Mouse (Mus musculus): ENCODE measurements around the gene Ces2h. TPM values are rescaled to one million over a fixed set of nuclear protein-coding genes. Genes with fewer than 3 reads are reported as not detected.

Ces2h gene
- polyA plus RNA-seq (2016; fragmentation: Nextera tagmentation; extraction: Ambion mirVana) = not detected in 2 replicates

DNA sequence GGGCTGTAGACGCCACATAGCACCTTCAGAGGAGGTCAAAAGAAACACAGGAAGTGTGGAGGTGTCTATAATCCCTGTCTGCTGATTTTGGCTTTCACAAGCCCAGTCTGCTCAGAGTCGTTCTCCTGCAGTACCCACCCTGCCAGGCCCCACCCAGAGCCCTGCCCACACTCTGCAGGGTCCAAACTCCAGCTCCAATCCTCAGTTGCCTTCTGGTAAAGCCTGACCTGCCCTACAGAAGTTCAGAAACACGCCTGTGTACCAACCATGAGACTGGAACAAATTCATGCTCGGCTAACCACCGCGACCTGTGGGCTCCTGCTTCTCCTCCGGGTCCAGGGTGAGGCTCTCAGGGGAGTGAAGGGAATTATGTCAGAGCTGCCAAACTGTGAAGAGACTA is at the start of gene Ces2h:
TSS of gene Ces2h (plus strand) at position 268 of the 400 bp plus-strand sequence.
- H3K4me3 ChIP-seq = no peak within 1 kb of the TSS
- H3K27ac ChIP-seq = no peak within 1 kb of the TSS
- no peaks in the 10 kb centered on the region for H3K36me3 ChIP-seq
- no peaks in the 10 kb centered on the region for H3K27me3 ChIP-seq (ENCODE audit: low read depth, poor library complexity, severe bottlenecking)
- 88% methylated on average over 7 of the region's 7 CpGs for WGBS
- H3K4me1 ChIP-seq = no peaks in the 10 kb centered on the region
- DNase-seq (ENCODE audit: low spot score) = no peak
- no peaks in the 10 kb centered on the region for H3K9me3 ChIP-seq (replicated peaks)

DNA sequence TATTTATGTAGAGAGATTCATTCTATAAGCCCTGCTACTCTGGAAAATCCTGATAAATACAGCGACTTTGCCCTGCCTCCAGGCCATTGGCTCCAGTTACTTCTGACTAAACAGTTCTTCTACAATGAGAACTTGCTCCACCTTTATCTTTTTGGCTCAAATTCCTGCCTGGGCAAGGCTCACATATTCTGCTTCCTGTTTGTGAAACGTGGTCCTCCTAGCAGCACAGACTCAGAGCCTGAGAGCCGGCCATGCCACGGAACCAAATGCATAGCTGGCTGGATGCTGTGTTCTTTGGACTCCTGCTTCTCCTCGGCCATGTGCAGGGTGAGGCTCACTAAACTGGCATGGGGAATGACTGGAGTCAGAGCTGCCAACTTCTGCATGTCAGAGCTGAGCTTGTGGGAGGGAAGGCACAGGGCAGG is 39.1 kb upstream of the Ces2h start, which contains the start of gene Ces2g:
TSS of gene Ces2g (plus strand) at position 182 of the 425 bp plus-strand sequence.
- Histone ChIP-seq H3K27ac (no peak within 1 kb of the TSS), H3K4me1 (no peaks in the 10 kb centered on the region), H3K4me3 (no peak within 1 kb of the TSS), H3K9me3 (replicated peaks) (no peaks in the 10 kb centered on the region), H3K27me3 (ENCODE audit: low read depth, poor library complexity, severe bottlenecking) (no peaks in the 10 kb centered on the region), H3K36me3 (no peaks in the 10 kb centered on the region)
- 75% methylated on average over 5 of the region's 5 CpGs for WGBS
- no peak for DNase-seq (ENCODE audit: low spot score)

DNA sequence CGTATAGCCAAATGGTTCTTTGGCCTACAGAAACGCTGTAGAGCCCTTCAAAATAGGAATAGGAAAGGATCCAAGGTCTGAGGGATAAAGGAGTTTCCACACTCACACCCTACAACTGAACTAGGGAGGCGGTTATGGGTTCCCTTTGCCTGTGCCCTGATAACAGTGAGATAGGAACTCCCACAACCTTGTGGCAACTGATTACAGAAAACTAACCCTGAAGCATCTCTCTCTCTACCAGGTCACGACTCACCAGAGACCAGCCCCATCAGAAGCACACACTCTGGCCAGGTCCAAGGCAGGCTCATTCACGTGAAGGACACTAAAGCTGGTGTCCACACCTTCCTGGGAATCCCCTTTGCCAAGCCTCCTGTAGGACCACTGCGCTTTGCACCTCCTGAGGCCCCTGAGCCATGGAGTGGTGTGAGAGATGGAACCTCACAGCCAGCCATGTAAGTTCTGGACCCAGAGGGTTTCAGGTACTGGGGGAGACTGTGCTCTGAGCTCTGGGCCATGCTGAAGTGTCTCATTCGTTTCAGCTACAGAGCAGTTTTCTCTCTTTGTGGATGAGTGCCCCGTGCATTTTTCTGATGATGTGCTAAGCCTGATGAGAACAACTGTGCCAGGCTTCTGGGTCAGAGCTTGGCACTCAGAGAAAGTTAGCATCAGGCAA is 38.3 kb upstream of the Ces2h start:
- DNase-seq (ENCODE audit: low spot score) = no peak
- Histone ChIP-seq H3K27ac (no peak overlapping the region), H3K4me1 (no peaks in the 10 kb centered on the region), H3K9me3 (replicated peaks) (no peaks in the 10 kb centered on the region), H3K4me3 (no peak overlapping the region), H3K36me3 (no peaks in the 10 kb centered on the region), H3K27me3 (ENCODE audit: low read depth, poor library complexity, severe bottlenecking) (no peaks in the 10 kb centered on the region)
- 81% methylated on average over 8 of the region's 8 CpGs for WGBS

DNA sequence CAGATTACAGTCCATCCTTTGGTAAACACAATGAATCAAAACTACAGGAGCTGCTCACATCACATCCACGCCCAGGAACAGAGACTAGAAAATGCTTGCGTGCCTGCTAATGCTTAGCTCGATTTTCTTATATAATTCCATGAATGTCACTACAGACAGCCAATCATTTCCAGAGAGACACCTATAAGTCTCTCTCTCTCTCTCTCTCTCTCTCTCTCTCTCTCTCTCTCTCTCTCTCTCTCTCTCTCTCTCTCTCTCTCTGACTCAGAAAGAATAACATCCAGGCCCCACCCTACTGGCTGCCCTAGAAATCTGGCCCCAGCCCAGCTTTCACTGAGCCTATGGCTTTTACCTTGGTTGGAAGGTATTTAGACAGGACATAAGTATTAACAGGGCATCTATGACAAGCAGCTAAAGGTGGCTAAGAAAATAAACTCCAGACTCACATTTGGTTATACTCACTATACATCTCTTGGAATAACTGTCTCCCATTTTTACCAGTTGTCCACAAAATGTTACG is 37.2 kb upstream of the Ces2h start:
- no peaks in the 10 kb centered on the region for H3K27me3 ChIP-seq (ENCODE audit: low read depth, poor library complexity, severe bottlenecking)
- no peak overlapping the region for H3K27ac ChIP-seq
- H3K36me3 ChIP-seq = no peaks in the 10 kb centered on the region
- H3K4me1 ChIP-seq = no peaks in the 10 kb centered on the region
- H3K4me3 ChIP-seq = no peak overlapping the region
- WGBS = 87% methylated on average over 4 of the region's 4 CpGs
- no peaks in the 10 kb centered on the region for H3K9me3 ChIP-seq (replicated peaks)
- DNase-seq (ENCODE audit: low spot score) = no peak

DNA sequence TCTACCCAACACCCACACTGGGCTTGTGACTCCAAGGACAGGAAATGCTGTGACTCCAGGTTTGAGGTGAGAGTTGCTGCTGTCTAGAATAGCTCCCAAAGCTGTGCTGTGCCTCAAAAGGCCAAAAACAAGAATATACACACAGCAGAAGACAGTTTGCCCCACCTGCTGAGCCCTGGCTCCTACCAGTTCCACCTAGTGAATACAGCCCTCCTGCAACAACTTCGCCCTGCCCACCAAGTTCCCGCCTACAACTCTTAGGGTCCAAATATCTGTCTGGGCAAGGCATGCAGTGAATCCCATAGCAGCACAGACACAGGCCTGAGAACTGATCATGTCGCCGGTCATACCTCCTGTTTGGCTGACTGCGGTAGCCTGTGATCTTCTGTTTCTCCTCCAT is 16.5 kb upstream of the Ces2h start:
- WGBS = 89% methylated on average over 5 of the region's 5 CpGs
- no peak for DNase-seq (ENCODE audit: low spot score)

DNA sequence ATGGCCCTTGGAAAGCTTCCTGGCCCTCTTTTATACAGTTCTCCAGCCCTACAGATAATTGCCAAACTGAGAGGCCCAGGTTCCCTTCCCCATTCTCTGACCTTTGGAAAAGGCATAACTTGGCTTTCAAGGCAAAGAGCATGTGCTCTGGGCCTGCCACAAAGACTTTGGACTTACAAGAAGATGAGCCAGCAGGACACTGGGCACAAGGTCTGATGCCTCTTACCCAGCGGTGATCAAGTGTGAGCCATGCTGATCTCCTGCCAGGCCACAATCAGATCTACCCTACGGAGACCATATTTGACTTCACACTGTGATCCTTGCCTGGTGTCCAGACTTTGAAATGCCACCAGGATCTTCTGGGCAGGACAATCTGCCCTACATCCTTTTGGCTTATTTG is 15.7 kb upstream of the Ces2h start:
- Histone ChIP-seq H3K36me3 (no peaks in the 10 kb centered on the region), H3K4me1 (no peaks in the 10 kb centered on the region), H3K27ac (no peak overlapping the region), H3K27me3 (ENCODE audit: low read depth, poor library complexity, severe bottlenecking) (no peaks in the 10 kb centered on the region), H3K9me3 (replicated peaks) (0 out of 2 replicates have a peak, but pooled peaks cover 2% of the 10 kb centered on the region), H3K4me3 (no peak overlapping the region)
- DNase-seq (ENCODE audit: low spot score) = no peak
- WGBS = 93% methylated on average over 2 of the region's 2 CpGs

More for the DNA sequence above, 16.5 kb upstream of the Ces2h start:
- peaks cover 8% of the 10 kb centered on the region; the same call in 1 of the 2 replicates for H3K9me3 ChIP-seq (replicated peaks)
- H3K27ac ChIP-seq = no peak overlapping the region
- H3K4me1 ChIP-seq = no peaks in the 10 kb centered on the region
- no peaks in the 10 kb centered on the region for H3K36me3 ChIP-seq
- no peak overlapping the region for H3K4me3 ChIP-seq
- no peaks in the 10 kb centered on the region for H3K27me3 ChIP-seq (ENCODE audit: low read depth, poor library complexity, severe bottlenecking)

DNA sequence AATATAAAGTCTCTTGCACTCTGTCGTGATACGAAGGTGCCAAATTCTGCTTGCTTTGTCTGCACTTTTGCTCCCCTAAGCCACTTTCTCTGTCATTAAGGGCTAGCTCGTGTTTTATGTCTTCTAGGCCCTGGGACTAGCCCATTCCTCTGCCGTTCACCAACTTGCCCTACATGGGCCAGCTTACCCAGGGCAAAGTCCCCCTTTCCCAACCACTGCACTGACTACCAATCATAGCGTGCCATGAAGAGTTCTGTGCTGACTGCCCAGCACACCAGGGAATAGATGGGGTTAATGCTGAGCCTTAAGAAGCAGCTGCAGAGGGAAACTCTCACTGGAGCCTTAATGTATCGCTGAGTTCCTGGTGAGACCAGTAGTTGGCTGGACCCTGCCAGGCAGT is 2.5 kb upstream of the Ces2h start:
- DNase-seq (ENCODE audit: low spot score) = no peak
- Histone ChIP-seq H3K36me3 (no peaks in the 10 kb centered on the region), H3K4me3 (no peak overlapping the region), H3K27ac (no peak overlapping the region), H3K4me1 (no peaks in the 10 kb centered on the region), H3K27me3 (ENCODE audit: low read depth, poor library complexity, severe bottlenecking) (no peaks in the 10 kb centered on the region), H3K9me3 (replicated peaks) (no peaks in the 10 kb centered on the region)
- WGBS = 79% methylated on average over 6 of the region's 6 CpGs

DNA sequence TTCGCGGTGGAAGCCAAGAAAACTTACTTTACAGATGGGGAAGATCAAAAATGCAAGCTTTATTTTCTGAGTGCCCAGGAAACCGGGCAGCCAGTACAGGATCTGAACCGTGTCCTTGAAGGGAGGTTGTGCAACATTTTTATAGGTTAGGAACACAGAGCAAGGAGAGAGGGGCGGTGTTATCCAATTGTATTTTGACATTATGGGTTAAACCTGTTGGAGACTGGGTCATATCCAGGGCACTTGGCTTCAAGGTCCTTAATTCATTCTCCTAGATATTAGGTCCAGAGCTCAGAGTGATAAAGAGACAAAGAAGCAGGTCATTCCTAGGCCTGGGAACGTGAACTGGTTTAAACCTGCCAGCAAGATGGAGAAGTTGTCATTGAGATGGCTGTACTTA is 1.5 kb upstream of the Ces2h start:
- no peaks in the 10 kb centered on the region for H3K9me3 ChIP-seq (replicated peaks)
- H3K27ac ChIP-seq = no peak overlapping the region
- DNase-seq (ENCODE audit: low spot score) = no peak
- H3K27me3 ChIP-seq (ENCODE audit: low read depth, poor library complexity, severe bottlenecking) = no peaks in the 10 kb centered on the region
- H3K4me1 ChIP-seq = no peaks in the 10 kb centered on the region
- H3K4me3 ChIP-seq = no peak overlapping the region
- 86% methylated on average over 6 of the region's 6 CpGs for WGBS
- H3K36me3 ChIP-seq = no peaks in the 10 kb centered on the region

DNA sequence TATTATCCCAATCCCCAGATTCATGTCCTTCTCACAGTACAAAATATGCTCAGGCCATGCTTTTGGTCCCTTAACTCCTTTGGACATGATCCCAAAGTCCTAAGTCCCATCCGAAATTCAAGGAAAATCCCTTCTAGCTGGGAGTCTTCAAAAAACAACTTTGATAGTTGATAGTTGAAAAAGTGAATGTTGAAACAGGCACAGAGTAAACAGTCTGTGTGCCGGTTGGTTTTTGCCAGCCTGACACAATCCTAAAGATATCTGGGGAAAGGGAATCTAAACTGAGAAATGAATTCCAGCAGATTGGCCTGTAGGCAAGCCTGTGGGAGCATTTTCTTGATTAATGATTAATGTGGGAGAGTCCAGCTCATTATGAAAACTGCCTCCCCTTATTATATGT is 9.3 kb downstream of the Ces2h start:
- Histone ChIP-seq H3K9me3 (replicated peaks) (peaks cover 6% of the 10 kb centered on the region; the same call in 1 of the 2 replicates), H3K4me3 (no peak overlapping the region), H3K4me1 (no peaks in the 10 kb centered on the region), H3K36me3 (no peaks in the 10 kb centered on the region), H3K27me3 (ENCODE audit: low read depth, poor library complexity, severe bottlenecking) (no peaks in the 10 kb centered on the region), H3K27ac (no peak overlapping the region)
- 93% methylated on average over 2 of the region's 2 CpGs for WGBS
- no peak for DNase-seq (ENCODE audit: low spot score)

DNA sequence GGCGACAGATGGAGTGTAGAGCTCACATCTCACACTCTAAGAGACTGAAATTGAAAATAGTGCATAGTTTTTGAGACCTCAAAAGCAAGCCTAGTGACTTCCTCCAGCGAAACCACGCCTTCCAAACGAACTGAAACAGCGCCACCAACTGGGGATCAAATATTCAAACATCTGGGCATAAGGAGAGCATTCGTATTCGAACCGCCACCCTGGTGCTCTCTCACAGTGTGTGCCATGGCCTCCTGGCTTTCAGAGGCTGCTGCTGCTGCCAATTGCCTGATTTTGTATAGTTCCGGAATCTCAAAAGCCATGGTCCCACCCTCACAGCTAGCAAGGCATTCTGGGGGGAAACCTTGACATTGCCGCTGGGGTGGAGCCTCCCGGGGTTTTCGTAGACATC is 10.5 kb downstream of the Ces2h start:
- 81% methylated on average over 12 of the region's 12 CpGs for WGBS
- Histone ChIP-seq H3K36me3 (no peaks in the 10 kb centered on the region), H3K4me1 (no peaks in the 10 kb centered on the region), H3K27me3 (ENCODE audit: low read depth, poor library complexity, severe bottlenecking) (no peaks in the 10 kb centered on the region), H3K27ac (no peak overlapping the region), H3K4me3 (no peak overlapping the region), H3K9me3 (replicated peaks) (peaks cover 6% of the 10 kb centered on the region; the same call in 1 of the 2 replicates)
- no peak for DNase-seq (ENCODE audit: low spot score)

DNA sequence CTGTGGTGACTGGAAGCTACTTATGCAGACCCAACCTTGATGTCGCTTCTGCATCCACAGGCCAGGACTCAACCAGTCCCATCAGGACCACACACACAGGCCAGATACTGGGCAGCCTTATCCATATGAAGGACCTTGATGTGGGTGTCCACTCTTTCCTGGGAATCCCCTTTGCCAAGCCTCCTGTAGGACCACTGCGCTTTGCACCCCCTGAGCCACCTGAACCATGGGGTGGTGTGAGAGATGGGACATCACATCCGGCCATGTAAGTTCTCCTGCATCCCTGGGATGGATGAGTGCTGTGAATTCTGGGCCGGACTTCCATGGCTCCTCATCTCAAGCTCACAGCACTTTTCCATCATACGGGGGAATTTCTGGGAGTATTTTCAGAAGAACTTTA is 13.7 kb downstream of the Ces2h start:
- no peak for DNase-seq (ENCODE audit: low spot score)
- no peaks in the 10 kb centered on the region for H3K36me3 ChIP-seq
- H3K27me3 ChIP-seq (ENCODE audit: low read depth, poor library complexity, severe bottlenecking) = no peaks in the 10 kb centered on the region
- no peaks in the 10 kb centered on the region for H3K4me1 ChIP-seq
- 89% methylated on average over 5 of the region's 5 CpGs for WGBS
- no peaks in the 10 kb centered on the region for H3K9me3 ChIP-seq (replicated peaks)
- H3K27ac ChIP-seq = no peak overlapping the region
- no peak overlapping the region for H3K4me3 ChIP-seq

DNA sequence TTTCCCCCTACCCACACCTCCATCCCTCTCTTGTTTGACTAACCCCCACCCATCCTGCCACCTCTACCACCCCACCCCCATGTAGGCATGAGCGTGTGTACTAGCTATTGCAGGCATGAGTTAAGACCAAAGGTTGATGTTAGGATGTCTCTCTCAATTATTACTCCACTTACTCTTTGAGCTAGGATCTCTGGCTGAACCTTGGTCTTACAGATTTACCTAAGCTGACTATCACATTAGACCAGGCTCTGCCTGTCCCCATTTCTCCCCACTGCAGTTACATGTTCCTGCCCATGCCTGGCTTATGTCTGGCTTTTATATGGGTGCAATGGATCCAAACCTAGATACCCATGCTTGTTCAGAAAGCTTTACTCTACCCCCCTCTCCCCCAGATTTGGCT is 21.3 kb downstream of the Ces2h start:
- H3K4me3 ChIP-seq = no peak overlapping the region
- no peaks in the 10 kb centered on the region for H3K4me1 ChIP-seq
- WGBS = 80% methylated on average over 1 of the region's 1 CpGs
- H3K27ac ChIP-seq = no peak overlapping the region
- no peaks in the 10 kb centered on the region for H3K9me3 ChIP-seq (replicated peaks)
- H3K36me3 ChIP-seq = no peaks in the 10 kb centered on the region
- DNase-seq (ENCODE audit: low spot score) = peak; percentile 12
- no peaks in the 10 kb centered on the region for H3K27me3 ChIP-seq (ENCODE audit: low read depth, poor library complexity, severe bottlenecking)

DNA sequence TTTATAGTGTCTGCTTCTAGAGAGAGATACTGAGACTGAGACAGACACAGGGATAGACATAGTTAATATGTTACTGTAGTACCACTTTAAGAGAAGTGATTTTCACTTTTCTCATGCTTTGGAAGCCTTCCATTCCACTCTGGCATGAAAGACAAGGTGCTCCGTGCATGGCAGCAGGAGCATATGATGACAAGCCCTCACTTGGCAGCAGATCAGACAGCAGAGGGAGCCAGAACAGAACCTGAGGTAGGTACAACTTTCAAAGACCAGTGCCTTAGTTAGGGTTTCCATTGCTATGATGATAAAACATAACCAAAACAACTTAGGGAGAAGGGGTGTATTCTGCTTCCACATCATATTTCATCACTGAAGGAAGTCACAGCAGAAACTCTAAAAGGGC is 22.4 kb downstream of the Ces2h start:
- no peaks in the 10 kb centered on the region for H3K9me3 ChIP-seq (replicated peaks)
- WGBS = 76% methylated on average over 1 of the region's 1 CpGs
- no peaks in the 10 kb centered on the region for H3K27me3 ChIP-seq (ENCODE audit: low read depth, poor library complexity, severe bottlenecking)
- no peaks in the 10 kb centered on the region for H3K36me3 ChIP-seq
- DNase-seq (ENCODE audit: low spot score) = peak; percentile 18
- no peak overlapping the region for H3K27ac ChIP-seq
- H3K4me3 ChIP-seq = no peak overlapping the region
- no peaks in the 10 kb centered on the region for H3K4me1 ChIP-seq

Measured in limb, embryonic 10.5 days (tissue).